ENCODE assay signal across 8 mouse cellular contexts in the genomic region with DNA sequence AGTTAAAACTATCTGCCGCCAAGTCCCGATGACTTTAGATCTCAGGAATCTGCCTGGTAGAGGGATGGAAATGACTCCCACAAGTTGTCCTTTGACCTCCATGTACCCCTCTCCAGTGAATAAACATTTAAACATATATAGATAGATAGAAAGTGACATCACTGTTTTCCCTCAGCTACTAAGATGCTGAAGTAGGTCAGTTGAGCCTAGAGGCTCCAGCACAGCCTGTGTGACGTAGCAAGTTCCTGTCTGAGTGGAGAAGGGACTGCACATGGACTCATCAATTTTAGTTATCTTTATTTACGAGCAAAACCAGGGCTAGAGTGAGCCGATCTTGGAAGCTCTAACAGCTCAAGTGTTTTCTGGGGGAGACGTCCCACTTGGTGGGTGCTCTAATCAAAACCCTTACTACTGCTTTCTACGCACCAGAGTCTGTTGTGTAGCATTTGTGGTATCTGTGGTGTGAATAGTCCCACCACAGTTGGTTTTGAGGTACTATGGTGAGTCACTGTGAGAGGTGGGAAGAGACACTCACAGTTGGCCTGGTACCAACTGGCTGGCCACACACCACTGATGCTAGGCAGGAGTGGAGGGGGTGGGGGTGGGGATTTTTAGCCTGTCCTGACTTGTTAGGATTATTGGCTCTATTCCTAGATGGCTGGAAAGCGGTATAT. TPM values are rescaled to one million over a fixed set of nuclear protein-coding genes. Genes with fewer than 3 reads are reported as not detected.
DNase-seq lines count a peak whose midpoint lies in the region; ATAC-seq and TF ChIP-seq lines count a peak whose summit lies in the region.
"Had no signal": no experiment of that assay in that cellular context is flagged by ENCODE, and none has a peak within 500 bp of the region (broad histone marks: within the 10 kb centered on the region; RNA-seq: fewer than 3 reads in every experiment).

No protein-coding gene starts in this region.

- ATAC-seq in heart, postnatal 0 days (ENCODE audit: insufficient read depth, low read depth) = no peak
- ATAC-seq in megakaryocyte progenitor cell, adult 5-6 weeks (replicated peaks; ENCODE audit: poor library complexity) = peak; percentile 70

- intact Hi-C loops in left cerebral cortex, postnatal 10 days (cut with DNase I) = no loop called here

- no peak overlapping the region for H3K4me2 ChIP-seq in heart, postnatal 0 days (ENCODE audit: low read depth, low read length)

- H3K9ac ChIP-seq in heart, postnatal 0 days (replicated peaks; ENCODE audit: low read depth, low read length) = no peak overlapping the region

- TF ChIP-seq EP300 in heart, postnatal 0 days (IDR thresholded peaks at IDR 0.05; ENCODE audit: low read depth) = no peak

- WGBS in heart, postnatal 0 days = 45% methylated on average over 8 of the region's 8 CpGs

- peak; percentile 19 to 25 for DNase-seq in left cerebral cortex, adult 18-20 months (ENCODE audit: low spot score in 2 of 2)
- no peak for DNase-seq in left cerebral cortex, postnatal 10 days (ENCODE audit: extremely low spot score in 1 of 2, low spot score in 2 of 2)
- DNase-seq in brain, adult 2 months (ENCODE audit: low read depth, low spot score) = peak; percentile 57
- peak; percentile 39 for DNase-seq in heart, postnatal 0 days (ENCODE audit: low spot score)
- DNase-seq in frontal cortex, postnatal 10 days (ENCODE audit: low spot score in 2 of 2) = no peak
- no peak for DNase-seq in testis, postnatal 10 days (ENCODE audit: low spot score)

- TF ChIP-seq CTCF in heart, postnatal 0 days (IDR thresholded peaks at IDR 0.05; ENCODE audit: low read depth) = no peak

- H3K27me3 ChIP-seq in heart, postnatal 0 days (ENCODE audit: control insufficient read depth, insufficient read depth, low read length) = no peaks in the 10 kb centered on the region

- H3K36me3 ChIP-seq in heart, postnatal 0 days (replicated peaks; ENCODE audit: control insufficient read depth, insufficient read depth, low read length) = no peaks in the 10 kb centered on the region

- no peak overlapping the region for H3K4me3 ChIP-seq in heart, postnatal 0 days (ENCODE audit: low read depth, low read length)
- H3K4me3 ChIP-seq: megakaryocyte, embryonic 14.5 days had no signal

- H3K27ac ChIP-seq in heart, postnatal 0 days (ENCODE audit: low read depth) = peak overlapping the region; percentile 71

- peaks cover 42% of the 10 kb centered on the region for H3K4me1 ChIP-seq in heart, postnatal 0 days (ENCODE audit: control insufficient read depth, insufficient read depth)

- H3K9me3 ChIP-seq in heart, postnatal 0 days (replicated peaks; ENCODE audit: control insufficient read depth, low read length) = no peaks in the 10 kb centered on the region
- H3K9me3 ChIP-seq: megakaryocyte, embryonic 14.5 days had no signal

RNA-seq across cellular contexts. Expression of a gene that starts 43.1 kb away (rescaled TPM):
- total RNA-seq in left cerebral cortex, adult 18-20 months (2021) = 100 to 1,000 TPM in 1 of 2 experiments, 10 to 100 TPM in 1; 97.3 to 102 TPM
- total RNA-seq in left cerebral cortex, postnatal 10 days (2021) = 10 to 100 TPM; 48.4 to 50.9 TPM
- total RNA-seq in heart, postnatal 0 days (2014; rRNA removed; ENCODE audit: low replicate concordance) = 16.4 and 22.5 TPM in 2 replicates
- 19.4 and 21.3 TPM in 2 replicates for polyA plus RNA-seq in heart, postnatal 0 days (2015; fragmentation: Nextera tagmentation; extraction: Ambion mirVana)
- 51.5 and 57.9 TPM in 2 replicates for total RNA-seq in megakaryocyte progenitor cell, adult 5-6 weeks (2015)
- total RNA-seq in megakaryocyte progenitor cell, adult 5-6 weeks (2017) = 55.1 and 64.4 TPM in 2 replicates

Comparison
In these comparisons a context has a peak if more than half of its experiments do, and no peak if none do; other contexts are left out.
1. DNase-seq: peak in left cerebral cortex, adult 18-20 months (2 of 2), brain, adult 2 months (single experiment) and heart, postnatal 0 days (single experiment); none in left cerebral cortex, postnatal 10 days (0 of 2), frontal cortex, postnatal 10 days (0 of 2) and testis, postnatal 10 days (single experiment).